Mouse (Mus musculus): ENCODE results near the gene Arhgap15.

GRCm38 (mm10) chr2:44134796-44135195 is 386.2 kb downstream of the Arhgap15 start:
- TF ChIP-seq EP300 (IDR thresholded peaks at IDR 0.05; ENCODE audit: low read depth in 1 of 2, low read length in 2 of 2) (no peak), USF2 (IDR thresholded peaks at IDR 0.05; ENCODE audit: borderline replicate concordance in 1 of 2, insufficient read depth in 1 of 2, low read depth in 1 of 2, low read length in 2 of 2) (no peak), SMC3 (IDR thresholded peaks at IDR 0.05; ENCODE audit: low read depth, low read length) (no peak)
